Mouse (Mus musculus): Measurements from ENCODE around the gene Zfp653. TPM values are rescaled to one million over a fixed set of nuclear protein-coding genes. Genes with fewer than 3 reads are reported as not detected.

The Zfp653 gene
- polyA plus RNA-seq, 1 experiment from 2014 or later, result 10.2 TPM

- Histone ChIP-seq H3K9me3 (no peaks in the 10 kb centered on the region), H3K27ac (replicated peaks) (peak overlapping the region; percentile 80), H3K4me1 (peaks cover 45% of the 10 kb centered on the region), H3K27me3 (replicated peaks; ENCODE audit: low read depth, poor library complexity, severe bottlenecking) (peaks cover 68% of the 10 kb centered on the region), H3K36me3 (replicated peaks) (no peaks in the 10 kb centered on the region), H3K4me3 (peak overlapping the region; percentile 65)
- WGBS, result 48% methylated on average over 4 of the region's 4 CpGs
- DNase-seq (ENCODE audit: low spot score), result no peak
Observed at GRCm38 (mm10) chr9:22049721-22050270, 21.4 kb downstream of the Zfp653 start.

DNA sequence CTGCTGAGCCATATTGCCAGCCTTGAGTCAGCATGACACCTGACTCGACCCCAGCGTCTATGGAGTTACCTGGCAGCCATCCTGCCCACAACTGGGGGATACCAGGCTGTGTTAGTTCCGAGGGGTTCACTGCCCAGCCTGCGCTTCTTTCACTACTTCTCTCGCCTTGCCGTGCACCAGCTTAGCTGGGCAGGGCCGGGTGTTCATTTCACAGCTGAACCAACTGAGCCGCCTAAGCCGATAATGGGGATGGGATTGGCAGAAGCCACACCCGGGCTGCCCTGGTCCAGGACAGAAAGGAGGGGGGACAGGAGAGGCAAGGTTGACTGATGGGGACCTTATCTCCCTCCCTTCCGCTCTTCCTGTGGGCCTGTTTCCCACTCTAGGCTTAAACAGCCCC, 21.9 kb downstream of the Zfp653 start:
- Histone ChIP-seq H3K27me3 (replicated peaks; ENCODE audit: low read depth, poor library complexity, severe bottlenecking) (peaks cover 63% of the 10 kb centered on the region), H3K4me1 (peaks cover 40% of the 10 kb centered on the region), H3K36me3 (replicated peaks) (no peaks in the 10 kb centered on the region), H3K27ac (replicated peaks) (0 out of 2 replicates have a peak overlapping the region, but pooled peaks have one; percentile 80), H3K9me3 (no peaks in the 10 kb centered on the region), H3K4me3 (peak overlapping the region; percentile 65)
- no peak for DNase-seq (ENCODE audit: low spot score)
- 59% methylated on average over 11 of the region's 11 CpGs for WGBS

DNA sequence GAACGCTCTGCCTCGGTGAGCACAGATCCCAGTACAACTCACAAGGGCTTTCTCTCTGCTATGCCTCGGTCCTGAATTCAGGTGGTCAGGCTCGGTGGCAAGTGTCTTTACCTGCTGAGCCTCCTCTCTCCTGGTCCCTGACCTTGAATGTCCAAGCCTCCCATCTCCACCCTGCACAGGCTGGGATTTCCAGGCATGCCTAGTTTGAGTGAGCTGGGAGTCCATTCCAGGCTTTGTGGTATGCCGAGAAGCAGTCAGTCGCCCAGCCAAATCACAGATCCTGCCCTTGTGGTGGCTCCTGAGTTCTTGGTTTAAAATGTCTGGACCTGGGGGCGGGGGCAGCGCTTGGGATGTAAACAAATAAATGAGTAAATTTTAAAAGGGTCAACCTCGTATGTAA, 23.8 kb downstream of the Zfp653 start:
- Histone ChIP-seq H3K4me1 (peaks cover 39% of the 10 kb centered on the region), H3K36me3 (replicated peaks) (no peaks in the 10 kb centered on the region), H3K27ac (replicated peaks) (no peak overlapping the region), H3K9me3 (no peaks in the 10 kb centered on the region), H3K27me3 (replicated peaks; ENCODE audit: low read depth, poor library complexity, severe bottlenecking) (peaks cover 44% of the 10 kb centered on the region), H3K4me3 (no peak overlapping the region)
- WGBS, result 63% methylated on average over 9 of the region's 9 CpGs
- DNase-seq (ENCODE audit: low spot score), result no peak

DNA sequence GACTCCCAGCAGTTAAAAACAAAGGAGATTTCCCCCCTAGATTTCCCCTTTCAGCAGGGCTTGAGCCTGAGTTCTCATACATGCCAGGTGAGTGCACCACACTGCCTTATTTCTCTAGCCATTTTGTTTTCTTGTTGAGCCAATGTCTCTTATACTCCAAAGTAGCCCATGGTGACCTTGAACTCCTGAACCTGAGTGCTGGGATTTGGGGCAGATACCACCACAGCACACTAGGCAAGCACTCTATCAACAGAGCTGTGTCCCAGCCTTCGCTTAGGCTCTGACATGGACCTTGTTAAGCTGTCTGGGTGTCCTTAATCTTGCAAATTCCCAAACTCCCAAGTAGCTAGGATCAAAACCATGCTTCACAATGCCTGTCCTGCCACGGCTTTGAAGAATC, 29.3 kb downstream of the Zfp653 start:
- H3K27me3 ChIP-seq (replicated peaks; ENCODE audit: low read depth, poor library complexity, severe bottlenecking), result no peaks in the 10 kb centered on the region
- no peak overlapping the region for H3K27ac ChIP-seq (replicated peaks)
- H3K36me3 ChIP-seq (replicated peaks), result no peaks in the 10 kb centered on the region
- no peak overlapping the region for H3K4me3 ChIP-seq
- H3K4me1 ChIP-seq, result no peaks in the 10 kb centered on the region
- WGBS, result 79% methylated on average over 2 of the region's 2 CpGs
- DNase-seq (ENCODE audit: low spot score), result no peak
- no peaks in the 10 kb centered on the region for H3K9me3 ChIP-seq

- Histone ChIP-seq H3K4me1 (peaks cover 13% of the 10 kb centered on the region), H3K36me3 (replicated peaks) (peaks cover 10% of the 10 kb centered on the region; the same call in 1 of the 2 replicates), H3K4me3 (no peak overlapping the region), H3K27ac (replicated peaks) (no peak overlapping the region), H3K27me3 (replicated peaks; ENCODE audit: low read depth, poor library complexity, severe bottlenecking) (no peaks in the 10 kb centered on the region), H3K9me3 (no peaks in the 10 kb centered on the region)
- WGBS, result 83% methylated on average over 10 of the region's 10 CpGs
- no peak for DNase-seq (ENCODE audit: low spot score)
Observed at GRCm38 (mm10) chr9:22037826-22038225, 33.4 kb downstream of the Zfp653 start.

DNA sequence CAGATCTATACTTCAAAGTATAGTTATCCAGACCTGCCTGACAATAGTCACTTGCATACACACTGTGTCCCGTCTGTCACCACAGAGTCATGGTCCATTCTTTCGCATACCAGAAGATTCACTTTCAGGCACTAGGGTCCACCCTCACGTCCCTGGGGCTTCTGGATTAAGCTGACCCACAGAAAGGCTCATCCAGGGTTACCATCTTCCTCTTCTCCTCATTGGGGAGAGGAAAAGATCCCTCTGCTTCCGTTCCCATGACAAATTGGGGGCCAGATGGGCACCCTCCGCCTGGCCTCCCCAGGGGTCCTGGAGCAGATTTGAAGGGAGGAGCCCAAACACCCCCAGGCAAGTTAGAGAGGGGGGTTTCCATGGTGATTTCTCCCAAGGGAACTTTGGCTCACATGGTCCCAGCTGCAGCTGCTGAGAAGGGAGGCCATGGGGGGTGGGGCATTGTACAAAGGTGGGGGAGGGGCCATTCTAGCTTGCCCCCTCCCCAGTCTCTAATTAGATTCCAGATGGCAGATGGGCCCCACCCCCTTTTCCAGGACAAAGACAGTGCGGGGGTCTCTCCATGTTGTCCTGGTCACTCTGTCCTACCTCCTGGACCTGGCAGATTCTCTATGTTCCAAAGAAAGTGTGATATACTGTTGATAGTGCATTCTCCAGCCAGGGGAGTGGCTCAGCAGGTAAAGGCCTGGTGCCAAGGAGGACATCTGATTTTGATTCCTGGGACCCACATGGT, 35.7 kb downstream of the Zfp653 start:
- WGBS, result 56% methylated on average over 6 of the region's 6 CpGs
- Histone ChIP-seq H3K4me1 (peaks cover 13% of the 10 kb centered on the region), H3K9me3 (no peaks in the 10 kb centered on the region), H3K36me3 (replicated peaks) (peaks cover 24% of the 10 kb centered on the region; the same call in 1 of the 2 replicates), H3K27me3 (replicated peaks; ENCODE audit: low read depth, poor library complexity, severe bottlenecking) (no peaks in the 10 kb centered on the region), H3K4me3 (no peak overlapping the region), H3K27ac (replicated peaks) (peak overlapping the region; percentile 48; the same call in 1 of the 2 replicates)
- peak; percentile 34 for DNase-seq (ENCODE audit: low spot score)

GRCm38 (mm10) chr9:22030386-22030785, 40.8 kb downstream of the Zfp653 start:
- no peaks in the 10 kb centered on the region for H3K9me3 ChIP-seq

GRCm38 (mm10) chr9:22028467-22028866, 42.7 kb downstream of the Zfp653 start:
- Histone ChIP-seq H3K4me1 (peaks cover 40% of the 10 kb centered on the region), H3K27ac (replicated peaks) (peak overlapping the region; percentile 60; the same call in 1 of the 2 replicates), H3K27me3 (replicated peaks; ENCODE audit: low read depth, poor library complexity, severe bottlenecking) (no peaks in the 10 kb centered on the region), H3K4me3 (no peak overlapping the region), H3K9me3 (no peaks in the 10 kb centered on the region), H3K36me3 (replicated peaks) (peaks cover 37% of the 10 kb centered on the region)
- peak; percentile 40 for DNase-seq (ENCODE audit: low spot score)
- WGBS, result 40% methylated on average over 7 of the region's 7 CpGs

More at GRCm38 (mm10) chr9:22030386-22030785, 40.8 kb downstream of the Zfp653 start:
- Histone ChIP-seq H3K4me1 (peaks cover 32% of the 10 kb centered on the region), H3K36me3 (replicated peaks) (peaks cover 45% of the 10 kb centered on the region), H3K4me3 (no peak overlapping the region), H3K27ac (replicated peaks) (no peak overlapping the region), H3K27me3 (replicated peaks; ENCODE audit: low read depth, poor library complexity, severe bottlenecking) (no peaks in the 10 kb centered on the region)
- no peak for DNase-seq (ENCODE audit: low spot score)
- 94% methylated on average over 9 of the region's 9 CpGs for WGBS

DNA sequence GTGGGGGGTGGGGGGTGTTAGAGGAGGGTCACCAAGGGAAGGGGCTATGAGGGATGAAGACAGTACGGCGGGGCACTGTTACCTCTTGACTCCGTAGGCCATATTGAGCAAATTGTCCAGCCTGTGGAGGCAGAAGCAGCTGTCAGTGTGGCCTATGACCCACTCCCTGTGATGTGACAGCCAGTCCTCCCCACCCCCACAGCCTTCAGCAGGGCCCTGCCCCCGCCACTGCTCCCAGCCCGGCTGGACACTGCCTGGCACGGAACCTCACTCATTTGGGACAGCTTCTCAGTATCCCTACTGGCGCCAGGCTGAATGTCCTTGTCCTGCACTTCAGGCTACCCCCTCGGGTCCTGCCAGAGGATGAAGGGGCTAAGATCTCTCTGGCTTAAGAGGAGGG, 46.6 kb downstream of the Zfp653 start:
- Histone ChIP-seq H3K4me3 (no peak overlapping the region), H3K9me3 (no peaks in the 10 kb centered on the region), H3K27me3 (replicated peaks; ENCODE audit: low read depth, poor library complexity, severe bottlenecking) (no peaks in the 10 kb centered on the region), H3K36me3 (replicated peaks) (peaks cover 13% of the 10 kb centered on the region), H3K4me1 (peaks cover 39% of the 10 kb centered on the region), H3K27ac (replicated peaks) (0 out of 2 replicates have a peak overlapping the region, but pooled peaks have one; percentile 35)
- no peak for DNase-seq (ENCODE audit: low spot score)
- WGBS, result 47% methylated on average over 8 of the region's 8 CpGs

GRCm38 (mm10) chr9:22017208-22017825, 53.9 kb downstream of the Zfp653 start:
- 84% methylated on average over 7 of the region's 7 CpGs for WGBS
- H3K4me1 ChIP-seq, result peaks cover 14% of the 10 kb centered on the region
- DNase-seq (ENCODE audit: low spot score), result no peak
- no peaks in the 10 kb centered on the region for H3K9me3 ChIP-seq
- no peak overlapping the region for H3K27ac ChIP-seq (replicated peaks)
- no peak overlapping the region for H3K4me3 ChIP-seq
- peaks cover 43% of the 10 kb centered on the region for H3K36me3 ChIP-seq (replicated peaks)
- no peaks in the 10 kb centered on the region for H3K27me3 ChIP-seq (replicated peaks; ENCODE audit: low read depth, poor library complexity, severe bottlenecking)

DNA sequence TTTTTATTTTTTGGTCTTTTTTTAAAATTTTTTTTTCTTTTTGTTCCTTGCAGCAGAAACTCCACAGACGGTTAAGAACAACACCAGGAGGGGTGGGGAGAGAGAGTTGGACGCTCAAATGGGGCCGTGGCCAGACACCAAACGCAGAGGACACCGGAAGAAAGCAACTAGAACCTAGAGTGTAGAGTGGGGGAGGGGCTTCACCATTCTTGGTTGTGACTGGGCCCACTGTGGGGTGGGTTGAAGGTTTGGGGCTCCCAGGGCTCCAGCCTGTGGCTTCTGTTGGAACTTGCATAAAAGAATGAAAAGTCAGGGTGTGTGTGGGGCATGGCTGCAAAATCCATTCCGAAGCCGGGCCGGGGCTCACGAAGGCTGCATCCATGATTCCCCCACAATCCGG, 54.9 kb downstream of the Zfp653 start:
- no peak overlapping the region for H3K4me3 ChIP-seq
- no peak overlapping the region for H3K27ac ChIP-seq (replicated peaks)
- 71% methylated on average over 10 of the region's 10 CpGs for WGBS
- H3K27me3 ChIP-seq (replicated peaks; ENCODE audit: low read depth, poor library complexity, severe bottlenecking), result no peaks in the 10 kb centered on the region
- peaks cover 54% of the 10 kb centered on the region for H3K36me3 ChIP-seq (replicated peaks)
- H3K9me3 ChIP-seq, result no peaks in the 10 kb centered on the region
- peaks cover 14% of the 10 kb centered on the region for H3K4me1 ChIP-seq
- no peak for DNase-seq (ENCODE audit: low spot score)

DNA sequence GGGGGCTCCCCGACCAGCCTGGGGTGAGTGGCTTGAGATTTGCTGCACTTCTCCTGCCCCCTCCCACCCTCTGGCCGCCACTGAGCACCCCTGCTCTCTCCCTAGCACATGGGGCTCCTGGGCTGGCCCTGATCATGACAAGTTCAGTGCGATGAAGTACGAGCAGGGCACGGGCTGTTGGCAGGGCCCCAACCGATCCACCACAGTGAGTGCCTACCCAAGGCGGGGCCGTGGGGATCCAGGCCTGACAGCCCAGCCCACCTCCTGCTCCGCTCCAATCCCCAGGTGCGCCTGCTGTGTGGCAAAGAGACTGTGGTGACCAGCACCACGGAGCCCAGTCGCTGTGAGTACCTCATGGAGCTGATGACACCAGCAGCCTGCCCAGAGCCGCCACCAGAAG, 58.4 kb downstream of the Zfp653 start:
- peaks cover 10% of the 10 kb centered on the region for H3K4me1 ChIP-seq
- 92% methylated on average over 13 of the region's 13 CpGs for WGBS
- H3K27me3 ChIP-seq (replicated peaks; ENCODE audit: low read depth, poor library complexity, severe bottlenecking), result no peaks in the 10 kb centered on the region
- no peak overlapping the region for H3K4me3 ChIP-seq
- no peak for DNase-seq (ENCODE audit: low spot score)
- peaks cover 82% of the 10 kb centered on the region for H3K36me3 ChIP-seq (replicated peaks)
- H3K27ac ChIP-seq (replicated peaks), result no peak overlapping the region
- no peaks in the 10 kb centered on the region for H3K9me3 ChIP-seq

GRCm38 (mm10) chr9:22011055-22011454, 60.1 kb downstream of the Zfp653 start:
- H3K27ac ChIP-seq (replicated peaks), result no peak overlapping the region
- peaks cover 94% of the 10 kb centered on the region for H3K36me3 ChIP-seq (replicated peaks)
- peaks cover 16% of the 10 kb centered on the region for H3K4me1 ChIP-seq
- H3K27me3 ChIP-seq (replicated peaks; ENCODE audit: low read depth, poor library complexity, severe bottlenecking), result no peaks in the 10 kb centered on the region
- DNase-seq (ENCODE audit: low spot score), result no peak
- no peaks in the 10 kb centered on the region for H3K9me3 ChIP-seq
- 94% methylated on average over 5 of the region's 5 CpGs for WGBS
- no peak overlapping the region for H3K4me3 ChIP-seq
